In genomic region chr5:118879808-118880478, GRCm38 (mm10) we compare ENCODE assay signal across 8 mouse cellular contexts.
DNase-seq lines count a peak whose midpoint lies in the region; ATAC-seq and TF ChIP-seq lines count a peak whose summit lies in the region.

No protein-coding gene starts in this region.

- no peak overlapping the region for H3K9ac ChIP-seq in limb, embryonic 11.5 days (ENCODE audit: low read length)
- H3K9ac ChIP-seq in neural tube, embryonic 12.5 days: no peak overlapping the region

- WGBS in spleen, adult 2 months: 24% methylated on average over 13 of the region's 13 CpGs
- WGBS in kidney, adult 2 months: 13% methylated on average over 13 of the region's 13 CpGs
- 18% methylated on average over 13 of the region's 13 CpGs for WGBS in limb, embryonic 11.5 days
- WGBS in neural tube, embryonic 12.5 days: 18% methylated on average over 13 of the region's 13 CpGs

- no peaks in the 10 kb centered on the region for H3K4me1 ChIP-seq in spleen, adult 2 months (ENCODE audit: control insufficient read depth, insufficient read depth, insufficient read length)
- no peaks in the 10 kb centered on the region for H3K4me1 ChIP-seq in kidney, adult 2 months (ENCODE audit: control insufficient read depth, insufficient read depth, low read length)
- 0 out of 2 replicates have a peak, but pooled peaks cover 3% of the 10 kb centered on the region for H3K4me1 ChIP-seq in limb, embryonic 11.5 days (ENCODE audit: control insufficient read depth, insufficient read depth, low read length)
- H3K4me1 ChIP-seq in neural tube, embryonic 12.5 days: no peaks in the 10 kb centered on the region; the same call in 1 of the 2 replicates

- H3K4me3 ChIP-seq in spleen, adult 2 months (ENCODE audit: extremely low read depth, insufficient read depth, insufficient read length): no peak overlapping the region
- H3K4me3 ChIP-seq in kidney, adult 2 months (ENCODE audit: insufficient read depth, low read depth, low read length): no peak overlapping the region
- H3K4me3 ChIP-seq in limb, embryonic 11.5 days (ENCODE audit: low read depth, low read length): no peak overlapping the region
- no peak overlapping the region for H3K4me3 ChIP-seq in neural tube, embryonic 12.5 days

- H3K4me2 ChIP-seq in limb, embryonic 11.5 days (ENCODE audit: low read depth, severe bottlenecking): no peak overlapping the region
- H3K4me2 ChIP-seq in neural tube, embryonic 12.5 days (replicated peaks): no peak overlapping the region

- H3K36me3 ChIP-seq in spleen, adult 2 months (ENCODE audit: control insufficient read depth, insufficient read depth, low read length): no peaks in the 10 kb centered on the region
- H3K36me3 ChIP-seq in kidney, adult 2 months (ENCODE audit: control insufficient read depth, insufficient read depth, low read length): no peaks in the 10 kb centered on the region
- no peaks in the 10 kb centered on the region for H3K36me3 ChIP-seq in limb, embryonic 11.5 days (ENCODE audit: control insufficient read depth, insufficient read depth, low read length)
- no peaks in the 10 kb centered on the region for H3K36me3 ChIP-seq in neural tube, embryonic 12.5 days

- ATAC-seq in limb, embryonic 11.5 days (ENCODE audit: insufficient number of reproducible peaks, low FRiP score, low TSS enrichment, low read depth): no peak; the same call in 1 of the 2 replicates
- 0 out of 2 replicates have a peak, but pooled peaks have one; percentile 37 for ATAC-seq in neural tube, embryonic 12.5 days (ENCODE audit: low FRiP score, low read depth)

- TF ChIP-seq CTCF in spleen, adult 2 months (IDR thresholded peaks at IDR 0.05; ENCODE audit: extremely low read depth, insufficient read depth, insufficient read length, insufficient replicate concordance): peak; percentile 43; the same call in 1 of the 2 replicates
- TF ChIP-seq CTCF in kidney, adult 2 months (conservative IDR thresholded peaks at IDR 0.05; ENCODE audit: insufficient read depth, insufficient read length, low read depth, low read length): peak; percentile 70

- H3K27ac ChIP-seq in spleen, adult 2 months (ENCODE audit: insufficient read depth, low read length): no peak overlapping the region
- H3K27ac ChIP-seq in kidney, adult 2 months (ENCODE audit: insufficient read depth, low read depth, low read length): peak overlapping the region; percentile 52; the same call in 1 of the 2 replicates
- H3K27ac ChIP-seq in limb, embryonic 11.5 days (replicated peaks; ENCODE audit: low read depth, low read length): 0 out of 2 replicates have a peak overlapping the region, but pooled peaks have one; percentile 45
- H3K27ac ChIP-seq in neural tube, embryonic 12.5 days: no peak overlapping the region

- H3K27me3 ChIP-seq in spleen, adult 2 months (ENCODE audit: control insufficient read depth, insufficient read depth, low read length): no peaks in the 10 kb centered on the region; the same call in 1 of the 2 replicates
- 0 out of 2 replicates have a peak, but pooled peaks cover 1% of the 10 kb centered on the region for H3K27me3 ChIP-seq in kidney, adult 2 months (replicated peaks; ENCODE audit: control insufficient read depth, insufficient read depth, low read length)
- peaks cover 10% of the 10 kb centered on the region; the same call in 1 of the 2 replicates for H3K27me3 ChIP-seq in limb, embryonic 11.5 days (ENCODE audit: control insufficient read depth, insufficient read depth, low read length)
- H3K27me3 ChIP-seq in neural tube, embryonic 12.5 days (replicated peaks): peaks cover 32% of the 10 kb centered on the region

- no peak for TF ChIP-seq POLR2A in spleen, adult 2 months (IDR thresholded peaks at IDR 0.05; ENCODE audit: low read depth, low read length)
- TF ChIP-seq POLR2A in kidney, adult 2 months (IDR thresholded peaks at IDR 0.05; ENCODE audit: low read depth, low read length): no peak

- peak; percentile 7 to 15 for DNase-seq in spleen, adult 2 months (ENCODE audit: low read depth in 1 of 2, low spot score in 2 of 2)
- DNase-seq in spleen, adult 12 weeks (ENCODE audit: low spot score): no peak
- peak; percentile 87 for DNase-seq in embryo, embryonic 10 days (ENCODE audit: low spot score)
- peak; percentile 45 for DNase-seq in gastrocnemius, postnatal 25 days
- DNase-seq in kidney, adult 2 months: peak; percentile 74
- DNase-seq in limb, embryonic 11.5 days (ENCODE audit: low spot score): peak; percentile 86
- peak; percentile 24 for DNase-seq in thymus, postnatal 25 days

- no peaks in the 10 kb centered on the region for H3K9me3 ChIP-seq in limb, embryonic 11.5 days (ENCODE audit: control insufficient read depth, low read length)
- no peaks in the 10 kb centered on the region for H3K9me3 ChIP-seq in neural tube, embryonic 12.5 days

Comparison
In these comparisons a context has a peak if more than half of its experiments do, and no peak if none do; other contexts are left out.
1. H3K27ac ChIP-seq: peak in kidney, adult 2 months (single experiment) and limb, embryonic 11.5 days (single experiment); none in spleen, adult 2 months (single experiment) and neural tube, embryonic 12.5 days (single experiment).